In genomic region chr14:30551509-30551908, GRCm38 (mm10) we compare ENCODE assay signal across 8 mouse cellular contexts. TPM values are rescaled to one million over a fixed set of nuclear protein-coding genes. Genes with fewer than 3 reads are reported as not detected.
DNase-seq lines count a peak whose midpoint lies in the region; ATAC-seq and TF ChIP-seq lines count a peak whose summit lies in the region.

No protein-coding gene starts in this region.

- WGBS in neural tube, embryonic 11.5 days, result 87% methylated on average over 5 of the region's 5 CpGs
- 17% methylated on average over 5 of the region's 5 CpGs for WGBS in heart, embryonic 15.5 days
- WGBS in lung, embryonic 15.5 days, result 26% methylated on average over 5 of the region's 5 CpGs

- no peaks in the 10 kb centered on the region for H3K9me3 ChIP-seq in neural tube, embryonic 11.5 days (ENCODE audit: control insufficient read depth, low read length)
- H3K9me3 ChIP-seq in heart, embryonic 15.5 days (replicated peaks), result no peaks in the 10 kb centered on the region
- no peaks in the 10 kb centered on the region for H3K9me3 ChIP-seq in lung, embryonic 15.5 days

- H3K4me2 ChIP-seq in neural tube, embryonic 11.5 days (ENCODE audit: low read depth), result peak overlapping the region; percentile 91; the same call in 1 of the 2 replicates
- peak overlapping the region; percentile 87 for H3K4me2 ChIP-seq in heart, embryonic 15.5 days
- peak overlapping the region; percentile 90 for H3K4me2 ChIP-seq in lung, embryonic 15.5 days

- no peak for DNase-seq in neural tube, embryonic 11.5 days (ENCODE audit: low spot score)
- DNase-seq in neural tube, embryonic 10.5 days (ENCODE audit: extremely low spot score, low spot score), result no peak
- DNase-seq in testis, postnatal 14 days (ENCODE audit: low spot score), result no peak
- DNase-seq in testis, postnatal 10 days (ENCODE audit: low spot score), result no peak
- DNase-seq in gastrocnemius, adult 2 months, result no peak

- no peaks in the 10 kb centered on the region; the same call in 1 of the 2 replicates for H3K36me3 ChIP-seq in neural tube, embryonic 11.5 days (ENCODE audit: control insufficient read depth, insufficient read depth, low read length)
- H3K36me3 ChIP-seq in heart, embryonic 15.5 days, result peaks cover 10% of the 10 kb centered on the region
- H3K36me3 ChIP-seq in lung, embryonic 15.5 days, result peaks cover 13% of the 10 kb centered on the region; the same call in 1 of the 2 replicates

- no peak for TF ChIP-seq CTCF in gastrocnemius, adult 2 months (IDR thresholded peaks at IDR 0.05)

- no peak for ATAC-seq in neural tube, embryonic 11.5 days (ENCODE audit: insufficient read depth, low FRiP score, low TSS enrichment)
- ATAC-seq in heart, embryonic 15.5 days (replicated peaks; ENCODE audit: insufficient number of reproducible peaks, insufficient read depth, low FRiP score, low read depth), result no peak
- no peak for ATAC-seq in lung, embryonic 15.5 days (ENCODE audit: borderline replicate concordance, extremely low read depth, low FRiP score, low TSS enrichment)
- no peak for ATAC-seq in frontal cortex, adult (ENCODE audit: low TSS enrichment)

- no peak overlapping the region for H3K27ac ChIP-seq in neural tube, embryonic 11.5 days (ENCODE audit: low read depth, low read length)
- H3K27ac ChIP-seq in heart, embryonic 15.5 days, result 0 out of 2 replicates have a peak overlapping the region, but pooled peaks have one; percentile 32
- H3K27ac ChIP-seq in lung, embryonic 15.5 days, result peak overlapping the region; percentile 25; the same call in 1 of the 2 replicates
- no peak overlapping the region for H3K27ac ChIP-seq in gastrocnemius, adult 2 months

- no peaks in the 10 kb centered on the region for H3K27me3 ChIP-seq in neural tube, embryonic 11.5 days (ENCODE audit: control insufficient read depth, insufficient read depth, low read length)
- H3K27me3 ChIP-seq in heart, embryonic 15.5 days, result no peaks in the 10 kb centered on the region
- H3K27me3 ChIP-seq in lung, embryonic 15.5 days, result no peaks in the 10 kb centered on the region

- intact Hi-C loops in gastrocnemius, adult 2 months (cut with DNase I), result no loop called here

- H3K4me1 ChIP-seq in neural tube, embryonic 11.5 days (ENCODE audit: control insufficient read depth, insufficient read depth, low read length), result peaks cover 29% of the 10 kb centered on the region
- H3K4me1 ChIP-seq in heart, embryonic 15.5 days (replicated peaks), result peaks cover 42% of the 10 kb centered on the region
- H3K4me1 ChIP-seq in lung, embryonic 15.5 days, result peaks cover 34% of the 10 kb centered on the region

- H3K9ac ChIP-seq in neural tube, embryonic 11.5 days (ENCODE audit: low read length), result no peak overlapping the region
- peak overlapping the region; percentile 15; the same call in 1 of the 2 replicates for H3K9ac ChIP-seq in heart, embryonic 15.5 days
- H3K9ac ChIP-seq in lung, embryonic 15.5 days, result peak overlapping the region; percentile 10; the same call in 1 of the 2 replicates

- H3K4me3 ChIP-seq in neural tube, embryonic 11.5 days (ENCODE audit: low read depth, low read length), result no peak overlapping the region
- H3K4me3 ChIP-seq in heart, embryonic 15.5 days, result peak overlapping the region; percentile 77
- peak overlapping the region; percentile 79 for H3K4me3 ChIP-seq in lung, embryonic 15.5 days
- no peak overlapping the region for H3K4me3 ChIP-seq in gastrocnemius, adult 2 months

RNA-seq across cellular contexts. Expression of gene Tkt, which starts 3.4 kb away (rescaled TPM):
- polyA plus RNA-seq in neural tube, embryonic 11.5 days (2014; fragmentation: Nextera tagmentation; extraction: Ambion mirVana), result 128 and 158 TPM in 2 replicates
- polyA plus RNA-seq in heart, embryonic 15.5 days (2015; fragmentation: Nextera tagmentation; extraction: Ambion mirVana), result 65.8 and 112 TPM in 2 replicates
- polyA plus RNA-seq in lung, embryonic 15.5 days (2015; fragmentation: Nextera tagmentation; extraction: Ambion mirVana), result 281 and 289 TPM in 2 replicates
- total RNA-seq in gastrocnemius, adult 2 months (2021), result 10 to 100 TPM in 1 of 2 experiments, 1 to 10 TPM in 1; 8.0 to 15.0 TPM

Comparison
In these comparisons a context has a peak if more than half of its experiments do, and no peak if none do; other contexts are left out.
1. H3K27ac ChIP-seq: peak in heart, embryonic 15.5 days (single experiment) and lung, embryonic 15.5 days (single experiment); none in neural tube, embryonic 11.5 days (single experiment) and gastrocnemius, adult 2 months (single experiment).
2. H3K4me3 ChIP-seq: peak in heart, embryonic 15.5 days (single experiment) and lung, embryonic 15.5 days (single experiment); none in neural tube, embryonic 11.5 days (single experiment) and gastrocnemius, adult 2 months (single experiment).
3. Peak in every context shown above with its lines, with median percentiles within 50 percentile points of each other: H3K4me2 ChIP-seq.